Mouse (Mus musculus): Measurements from ENCODE around the gene Ccr2.
"Not testable (repeated sequence)": the region's sequence is repeated elsewhere in the genome, so short reads cannot be mapped to it uniquely, and the experiment has no call there.

Gene Ccr2

GRCm38 (mm10) chr9:124101723-124102122, at the start of gene Ccr2:
Gene Ccr2 (plus strand): TSS chr9:124101950.
- DNase-seq (ENCODE audit: low spot score in 2 of 2) = no peak

DNA sequence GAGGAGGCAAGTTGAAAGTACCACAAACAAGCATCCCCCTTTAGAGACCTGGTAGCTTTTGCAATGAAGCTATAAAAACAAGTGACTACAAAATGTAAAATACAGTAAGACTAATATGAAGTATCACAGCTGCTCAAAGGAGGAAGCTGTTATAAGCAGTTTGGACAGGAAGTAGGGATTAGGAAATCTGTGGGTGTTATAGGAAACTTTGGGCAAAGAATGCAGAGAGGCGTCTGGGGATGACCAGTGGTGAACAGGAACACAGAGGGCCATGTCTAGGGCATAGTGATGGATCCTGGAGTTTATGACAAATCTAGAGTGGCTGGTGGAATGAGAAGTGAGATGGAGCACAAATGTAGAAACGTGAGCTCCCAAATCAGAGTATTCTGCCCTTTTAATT, 48.2 kb upstream of the Ccr2 start:
- no peak for DNase-seq (ENCODE audit: low spot score in 2 of 2)

- DNase-seq (ENCODE audit: low spot score in 2 of 2) = peak in 1 of 2 experiments; percentile 11
Observed at GRCm38 (mm10) chr9:124056158-124056709, 45.5 kb upstream of the Ccr2 start.

GRCm38 (mm10) chr9:124059660-124060352, 41.9 kb upstream of the Ccr2 start:
- no peak for DNase-seq (ENCODE audit: low spot score in 2 of 2)

GRCm38 (mm10) chr9:124061474-124062432, 40.0 kb upstream of the Ccr2 start:
- DNase-seq (ENCODE audit: low spot score in 2 of 2) = not testable (repeated sequence)

GRCm38 (mm10) chr9:124066572-124067103, 35.1 kb upstream of the Ccr2 start:
- DNase-seq (ENCODE audit: low spot score in 2 of 2) = no peak

DNA sequence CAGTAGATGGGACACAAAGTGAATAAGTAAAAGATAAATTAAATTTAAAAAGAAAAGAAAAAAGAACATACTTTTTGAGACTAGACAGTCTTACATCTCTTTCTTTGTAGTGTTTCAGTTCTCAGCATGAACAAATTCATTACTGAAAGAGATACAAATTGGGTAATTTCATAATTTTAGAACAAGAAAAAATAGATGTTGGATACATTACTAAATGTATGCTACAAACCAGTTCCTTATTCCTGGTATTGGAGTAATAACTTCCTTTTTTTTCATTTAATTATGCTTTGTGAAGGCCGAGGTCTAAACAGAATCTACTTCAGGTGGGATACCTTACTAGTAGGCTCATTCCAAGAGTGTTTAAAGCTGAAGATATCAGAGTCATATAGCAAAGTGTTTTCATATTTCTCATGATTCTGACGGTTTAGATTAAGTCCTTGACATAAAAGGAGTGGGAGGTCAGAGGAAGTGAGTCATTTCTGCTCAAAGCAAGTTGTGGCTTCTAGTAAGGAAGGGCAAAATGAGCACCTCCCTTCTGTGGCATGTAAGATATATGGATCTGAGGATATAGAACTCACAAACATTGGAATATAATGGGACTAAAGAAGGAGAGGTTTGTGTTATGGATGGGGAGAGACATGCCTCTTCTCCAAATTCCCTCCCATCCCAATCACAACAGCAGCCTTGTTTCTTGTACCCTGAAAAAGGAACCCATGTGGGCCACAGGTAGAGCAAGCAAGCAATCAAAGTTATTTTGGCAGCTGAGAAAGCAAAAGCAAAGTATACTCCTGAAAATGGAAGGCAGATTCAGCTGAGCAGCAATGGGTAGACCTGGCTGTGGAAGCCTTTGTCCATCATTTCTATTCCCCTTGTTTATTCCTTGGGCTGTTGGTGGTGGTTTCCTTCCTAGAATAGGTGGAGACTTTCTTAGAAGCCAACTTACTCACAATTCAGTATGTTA, 33.4 kb upstream of the Ccr2 start:
- DNase-seq (ENCODE audit: low spot score in 2 of 2) = no peak

DNA sequence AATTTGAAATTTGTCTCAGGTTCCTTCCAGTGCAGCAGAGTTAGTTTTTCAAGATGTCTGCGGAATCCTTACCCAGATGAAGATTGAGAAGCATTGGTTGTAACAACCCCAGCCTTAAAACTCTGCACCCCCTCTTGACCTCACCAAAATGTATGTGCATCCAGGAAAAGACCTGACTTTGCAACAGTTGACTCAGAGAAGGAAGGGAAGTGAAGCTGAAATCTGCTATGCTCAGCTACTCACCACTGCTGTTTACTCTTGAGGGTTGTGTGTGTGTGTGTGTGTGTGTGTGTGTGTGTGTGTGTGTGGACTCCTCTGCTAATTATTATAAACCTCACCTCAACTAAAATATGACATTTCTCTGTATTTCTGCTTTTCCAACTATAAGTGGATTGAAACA, 30.2 kb upstream of the Ccr2 start:
- no peak for DNase-seq (ENCODE audit: low spot score in 2 of 2)

DNA sequence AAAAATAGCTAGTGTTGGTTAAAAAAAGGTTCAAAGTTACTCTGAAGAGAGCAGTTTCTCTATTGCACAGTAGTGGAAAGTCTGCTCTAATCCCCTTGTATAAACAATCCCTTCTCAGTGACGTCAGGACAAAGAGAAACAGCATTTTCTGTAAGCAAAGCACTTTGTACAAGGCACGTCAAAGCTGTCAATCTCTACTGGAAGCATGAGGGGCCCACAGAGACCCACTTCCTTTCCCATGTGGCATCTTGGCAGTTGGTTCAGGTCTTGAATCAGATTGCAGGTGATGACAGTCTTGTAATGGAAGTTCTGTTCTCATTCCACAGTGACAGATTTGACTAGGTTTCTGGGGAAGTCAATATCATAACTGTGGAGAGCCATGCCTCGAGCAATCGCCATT, 21.9 kb upstream of the Ccr2 start:
- no peak for DNase-seq (ENCODE audit: low spot score in 2 of 2)

DNA sequence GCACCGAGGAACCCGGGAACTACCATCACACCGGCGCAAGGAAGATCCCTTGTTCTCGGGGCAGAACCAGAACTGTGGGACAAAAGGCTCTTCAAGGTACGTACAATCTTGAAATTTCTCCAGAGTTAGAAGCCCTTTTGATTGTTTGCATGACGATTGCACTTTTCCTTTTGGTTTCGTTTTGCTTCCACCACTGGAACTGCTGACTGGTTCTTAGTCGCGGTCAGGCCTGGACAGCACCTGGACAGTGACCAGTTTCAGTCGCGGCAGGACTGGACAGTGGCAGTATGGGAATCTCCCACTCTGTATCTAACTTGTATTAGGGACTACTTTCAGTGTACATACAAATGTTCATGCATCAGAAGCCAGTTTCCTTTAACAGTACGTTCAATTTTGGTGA, 21.3 kb upstream of the Ccr2 start:
- DNase-seq (ENCODE audit: low spot score in 2 of 2) = not testable (repeated sequence)

GRCm38 (mm10) chr9:124090441-124090840, 11.3 kb upstream of the Ccr2 start:
- DNase-seq (ENCODE audit: low spot score in 2 of 2) = no peak

- DNase-seq (ENCODE audit: low spot score in 2 of 2) = no peak
Observed at GRCm38 (mm10) chr9:124099127-124099526, 2.6 kb upstream of the Ccr2 start.

DNA sequence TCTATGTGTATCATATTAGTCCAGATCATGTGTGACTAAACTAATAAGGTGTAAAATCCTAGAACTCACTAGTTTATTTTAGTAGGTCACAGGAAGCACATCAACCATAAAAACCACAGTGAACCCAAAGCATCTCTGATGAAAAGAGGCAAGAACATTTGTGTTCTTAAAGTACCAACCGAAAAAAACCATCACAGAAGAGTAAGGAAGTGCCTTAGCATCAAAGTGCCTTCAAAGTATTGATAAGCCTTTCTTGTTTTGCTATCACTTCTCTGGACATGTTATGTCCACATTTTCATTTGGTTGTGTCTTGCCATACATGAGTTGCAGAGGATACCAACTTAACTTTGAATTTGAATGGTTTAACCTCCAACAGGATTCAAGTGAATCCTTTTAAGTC, 1.4 kb upstream of the Ccr2 start:
- DNase-seq (ENCODE audit: low spot score in 2 of 2) = no peak

DNA sequence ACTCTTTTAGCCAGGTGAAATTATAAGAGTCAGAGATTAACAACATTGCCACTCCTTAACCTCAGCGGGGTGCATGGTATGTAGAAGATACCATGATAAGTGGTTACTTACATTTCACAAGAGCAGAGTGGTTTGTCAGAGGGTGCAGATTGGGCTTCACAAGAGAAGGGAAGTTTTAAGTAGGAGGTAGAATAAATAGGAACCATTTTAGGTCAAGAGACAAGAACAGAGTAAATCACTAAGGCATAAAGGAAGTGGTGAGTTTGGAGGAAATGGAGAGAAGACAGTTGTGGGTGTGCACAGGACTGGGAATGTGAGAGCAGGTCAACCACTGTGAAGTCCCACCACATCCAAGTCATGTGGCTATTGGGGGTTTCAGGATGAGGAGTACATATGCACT, 1.4 kb downstream of the Ccr2 start:
- no peak for DNase-seq (ENCODE audit: low spot score in 2 of 2)

DNA sequence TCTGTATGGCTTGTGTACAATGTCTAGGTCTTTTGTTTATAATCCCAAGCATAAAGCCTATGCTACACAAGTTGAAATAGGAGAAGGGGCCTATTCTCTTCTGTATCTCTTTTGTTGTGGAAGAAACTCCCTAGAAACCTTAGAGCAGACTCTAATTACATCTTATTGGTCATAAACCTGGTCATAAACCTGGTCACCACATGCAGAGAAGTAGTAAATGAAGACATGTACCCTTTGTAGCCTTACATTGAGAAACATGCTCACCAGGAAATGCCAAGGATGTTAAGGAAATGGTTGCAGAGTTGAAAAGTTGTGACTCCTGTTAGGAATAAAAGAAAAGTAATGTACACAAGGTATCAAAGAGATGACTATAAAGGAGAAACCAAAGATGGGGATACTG, 3.4 kb downstream of the Ccr2 start:
- DNase-seq (ENCODE audit: low spot score in 2 of 2) = no peak

- no peak for DNase-seq (ENCODE audit: low spot score in 2 of 2)
Observed at GRCm38 (mm10) chr9:124107232-124107631, 5.5 kb downstream of the Ccr2 start.

DNA sequence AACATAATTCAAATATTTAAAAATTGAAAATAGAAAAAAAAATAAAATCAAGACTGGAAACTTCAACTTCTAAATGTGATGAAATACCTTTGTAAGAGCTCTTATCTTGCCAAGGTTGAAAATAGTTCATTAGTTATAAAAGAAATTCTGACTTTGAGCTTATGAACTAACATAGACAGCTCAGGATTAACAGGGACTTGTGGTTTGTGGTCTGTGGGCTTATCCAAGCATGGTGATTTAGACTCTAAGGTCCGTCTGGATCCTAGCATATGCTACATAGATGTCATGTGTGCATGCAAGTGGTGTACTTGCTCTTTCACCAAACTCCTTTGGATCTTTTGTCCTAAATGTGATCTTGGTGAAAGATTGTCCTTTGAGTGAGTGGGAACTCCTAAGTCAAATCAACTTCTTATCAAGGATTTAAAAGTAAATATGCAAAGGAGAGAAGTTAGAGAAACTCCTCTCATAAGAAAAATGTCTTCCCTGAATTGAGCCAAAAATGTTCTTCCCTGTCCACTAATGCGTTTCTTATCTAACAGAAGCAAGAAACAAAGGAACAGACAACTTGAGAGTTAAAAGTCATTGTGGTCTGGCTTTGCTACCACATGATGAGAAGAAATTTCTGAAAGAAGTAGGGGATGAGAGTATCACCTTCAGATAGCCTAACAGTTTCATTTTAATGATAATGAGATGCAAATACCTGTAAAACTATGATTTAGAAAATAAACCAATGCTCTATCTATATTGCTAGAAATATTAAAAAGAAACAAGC, 6.8 kb downstream of the Ccr2 start:
- no peak for DNase-seq (ENCODE audit: low spot score in 2 of 2)

DNA sequence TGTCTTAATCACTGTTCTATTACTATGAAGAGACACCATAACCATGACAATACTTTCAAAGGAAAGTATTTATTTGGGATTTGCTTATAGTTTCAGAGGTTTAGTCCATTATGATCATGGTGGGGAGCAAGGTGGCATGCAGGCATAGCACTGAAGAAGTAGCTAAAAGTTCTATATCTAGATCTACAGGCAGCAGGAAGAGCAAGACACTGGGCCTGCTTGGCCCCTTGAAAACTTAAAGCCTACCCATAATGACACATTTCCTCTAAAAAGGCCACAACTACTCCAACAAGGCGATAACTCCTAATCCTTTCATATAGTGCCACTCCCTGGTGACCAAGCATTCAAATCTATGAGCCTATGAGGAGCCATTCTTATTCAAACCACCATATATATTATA, 10.2 kb downstream of the Ccr2 start:
- no peak for DNase-seq (ENCODE audit: low spot score in 2 of 2)

GRCm38 (mm10) chr9:124112591-124113239, 11.0 kb downstream of the Ccr2 start:
- DNase-seq (ENCODE audit: low spot score in 2 of 2) = no peak

DNA sequence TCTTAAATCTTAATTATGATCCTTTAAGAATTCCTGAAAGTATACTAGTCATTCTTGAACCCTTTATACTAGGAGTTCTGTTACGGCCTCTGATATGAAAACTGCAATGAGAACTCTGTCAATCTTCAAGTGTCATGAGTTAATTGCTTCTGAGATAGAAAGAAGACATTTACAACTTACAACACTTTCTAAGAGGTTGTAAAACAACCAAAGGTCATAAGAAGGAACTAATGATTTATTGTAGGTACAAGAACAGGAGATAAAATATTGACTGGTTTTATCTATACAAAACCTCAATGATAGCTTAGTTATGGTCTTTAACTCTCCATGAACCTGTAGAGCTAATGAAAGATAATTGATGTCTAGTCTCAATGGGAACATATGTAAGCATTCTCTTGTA, 12.0 kb downstream of the Ccr2 start:
- no peak for DNase-seq (ENCODE audit: low spot score in 2 of 2)

All from urinary bladder, postnatal 36 days (tissue).